Mouse (Mus musculus) ES-E14 (cell line): ENCODE results near the gene Dpf3.

Source experiments
- CHD2 ChIP-seq: IDR thresholded peaks from 2 replicates; pipeline ENCODE4 v1.6.1; 2014; ENCODE audit warnings: mild to moderate bottlenecking, low read depth, low read length, inconsistent platforms
- HCFC1 ChIP-seq: IDR thresholded peaks from 2 replicates; pipeline ENCODE4 v1.6.1; 2012; ENCODE audit warnings: low read length, inconsistent platforms, borderline replicate concordance; ENCODE audit not compliant: insufficient read depth
- ZC3H11A ChIP-seq: IDR thresholded peaks from 2 replicates; pipeline ENCODE4 v1.6.1; 2012; ENCODE audit warnings: low read depth, mild to moderate bottlenecking, inconsistent platforms, low read length, borderline replicate concordance
- ZNF384 ChIP-seq: IDR thresholded peaks from 2 replicates; pipeline ENCODE4 v1.6.1; 2012; ENCODE audit warnings: low read depth, low read length, inconsistent platforms

DNA sequence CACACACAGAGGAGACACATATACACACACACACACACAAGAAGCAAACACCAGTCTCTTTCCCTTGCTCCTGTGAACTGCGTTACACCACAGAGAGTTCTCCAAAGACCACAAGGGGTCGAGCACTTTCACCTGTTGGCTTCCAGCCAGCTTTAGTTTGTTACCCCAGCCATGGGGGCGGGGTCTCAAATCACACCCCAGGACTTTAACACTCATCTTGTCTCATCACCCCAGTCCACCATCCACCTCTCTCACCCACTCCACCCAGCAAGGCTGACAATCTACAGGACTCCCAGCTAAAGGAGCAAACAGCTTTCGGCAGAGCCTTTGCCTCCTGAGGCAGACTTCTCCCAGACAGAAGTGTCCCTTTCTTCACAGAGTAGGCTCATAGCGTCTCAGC lies 85.2 kb downstream of the Dpf3 start:
- TF ChIP-seq ZC3H11A (no peak), ZNF384 (no peak), HCFC1 (no peak), CHD2 (no peak)
